Mouse (Mus musculus) spleen, adult 2 months (tissue): ENCODE data around the gene Psmd9.

Experiments used
- CTCF ChIP-seq: fragments of 200-500 bp; IDR thresholded peaks from 2 replicates; pipeline ENCODE4 v1.5.1; 2011; ENCODE audit warnings: mild to moderate bottlenecking, inconsistent platforms; ENCODE audit not compliant: insufficient read depth, insufficient read length, insufficient replicate concordance; ENCODE audit errors: extremely low read depth
- POLR2A ChIP-seq: fragments of 200-500 bp; IDR thresholded peaks from 2 replicates; pipeline ENCODE4 v1.6.1; 2011; ENCODE audit warnings: low read depth, low read length, inconsistent platforms

DNA sequence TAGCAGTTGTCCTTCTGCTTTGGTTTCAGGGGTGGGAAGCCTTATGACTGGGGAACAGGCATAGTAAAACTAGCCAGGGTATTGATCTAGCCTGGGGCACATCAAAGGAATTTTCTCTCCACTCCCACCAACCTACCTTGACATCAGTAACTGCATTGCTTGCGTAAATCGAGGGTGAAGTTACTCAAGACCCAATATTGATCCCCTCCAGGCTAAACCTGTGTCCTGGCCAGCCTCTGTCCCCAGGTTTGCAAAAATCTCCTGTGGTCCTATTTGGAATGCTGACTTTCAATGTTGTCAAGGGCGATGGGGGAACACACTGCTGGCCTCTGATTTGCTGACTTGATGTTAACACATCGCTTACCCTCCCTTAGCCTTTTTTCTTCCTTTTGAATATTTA is 27.5 kb downstream of the Psmd9 start:
- TF ChIP-seq CTCF: no peak
- no peak for TF ChIP-seq POLR2A
